In the genomic region with DNA sequence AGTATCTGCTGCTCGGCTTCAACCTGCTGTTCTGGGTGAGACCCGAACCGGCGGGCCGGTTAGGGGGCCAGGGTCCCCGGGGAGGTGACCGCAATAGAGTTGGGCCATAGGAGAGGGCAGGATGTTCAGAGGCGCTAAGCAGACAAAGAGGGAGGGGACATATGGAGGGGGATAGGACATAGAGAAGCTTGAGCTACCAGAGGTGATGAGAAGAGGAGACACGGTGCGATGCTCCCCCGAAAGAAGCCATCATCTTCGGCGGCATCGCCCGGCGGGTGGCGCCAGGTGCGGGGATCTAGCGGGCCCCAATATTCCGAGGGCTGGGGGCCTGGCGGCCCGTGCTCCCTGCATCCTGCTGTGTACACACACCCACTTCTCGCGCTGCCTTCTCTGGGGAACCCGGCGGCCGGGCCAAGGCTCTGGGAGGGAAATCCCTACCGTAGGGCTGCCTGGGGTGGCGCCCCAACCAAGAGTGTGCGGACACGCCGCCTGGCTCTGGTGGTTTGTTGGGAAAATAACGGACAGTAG, we compare ENCODE assay signal across 8 mouse cellular contexts. TPM values are rescaled to one million over a fixed set of nuclear protein-coding genes. Genes with fewer than 3 reads are reported as not detected.
DNase-seq lines count a peak whose midpoint lies in the region; ATAC-seq and TF ChIP-seq lines count a peak whose summit lies in the region.

No protein-coding gene starts in this region.

- no peaks in the 10 kb centered on the region for H3K9me3 ChIP-seq in ES-E14 (ENCODE audit: control insufficient read depth, insufficient read depth, low read depth, low read length)
- no peaks in the 10 kb centered on the region for H3K9me3 ChIP-seq in embryonic facial prominence, embryonic 10.5 days
- H3K9me3 ChIP-seq in liver, embryonic 14.5 days (ENCODE audit: control insufficient read depth, low read length), result no peaks in the 10 kb centered on the region
- H3K9me3 ChIP-seq in neural tube, embryonic 12.5 days, result no peaks in the 10 kb centered on the region

- no peak for TF ChIP-seq EP300 in liver, embryonic 14.5 days (IDR thresholded peaks at IDR 0.05; ENCODE audit: low read depth)

- no peak for TF ChIP-seq CTCF in kidney, adult 2 months (conservative IDR thresholded peaks at IDR 0.05; ENCODE audit: insufficient read depth, insufficient read length, low read depth, low read length)
- TF ChIP-seq CTCF in liver, embryonic 14.5 days (IDR thresholded peaks at IDR 0.05; ENCODE audit: low read depth), result no peak

- peaks cover 2% of the 10 kb centered on the region; the same call in 1 of the 2 replicates for H3K4me1 ChIP-seq in kidney, adult 2 months (ENCODE audit: control insufficient read depth, insufficient read depth, low read length)
- H3K4me1 ChIP-seq in ES-E14 (ENCODE audit: control insufficient read depth in 2 of 2, insufficient read depth in 2 of 2, low read length in 2 of 2, poor library complexity in 1 of 2), result no peaks in the 10 kb centered on the region
- H3K4me1 ChIP-seq in embryonic facial prominence, embryonic 10.5 days, result peaks cover 29% of the 10 kb centered on the region
- peaks cover 0 to 3% of the 10 kb centered on the region in 2 experiments; a peak in 1 of 4 replicates for H3K4me1 ChIP-seq in liver, embryonic 14.5 days (replicated peaks; ENCODE audit: control insufficient read depth in 2 of 2, insufficient read depth in 2 of 2, low read length in 1 of 2)
- H3K4me1 ChIP-seq in neural tube, embryonic 12.5 days, result peaks cover 9% of the 10 kb centered on the region

- no peaks in the 10 kb centered on the region; the same call in 1 of the 2 replicates for H3K27me3 ChIP-seq in kidney, adult 2 months (replicated peaks; ENCODE audit: control insufficient read depth, insufficient read depth, low read length)
- peaks cover 35% of the 10 kb centered on the region for H3K27me3 ChIP-seq in embryonic facial prominence, embryonic 10.5 days (replicated peaks; ENCODE audit: low read depth, poor library complexity, severe bottlenecking)
- peaks cover 19% of the 10 kb centered on the region for H3K27me3 ChIP-seq in liver, embryonic 14.5 days (ENCODE audit: control insufficient read depth, insufficient read depth, low read length)
- H3K27me3 ChIP-seq in neural tube, embryonic 12.5 days (replicated peaks), result peaks cover 3% of the 10 kb centered on the region; the same call in 1 of the 2 replicates

- peak overlapping the region; percentile 67 for H3K4me3 ChIP-seq in kidney, adult 2 months (ENCODE audit: insufficient read depth, low read depth, low read length)
- peak overlapping the region; percentile 82 to 96 for H3K4me3 ChIP-seq in ES-E14 (ENCODE audit: insufficient read depth in 1 of 2, low read depth in 1 of 2, low read length in 2 of 2, poor library complexity in 1 of 2, severe bottlenecking in 1 of 2)
- peak overlapping the region; percentile 82 for H3K4me3 ChIP-seq in embryonic facial prominence, embryonic 10.5 days
- peak overlapping the region; percentile 57 to 58 for H3K4me3 ChIP-seq in liver, embryonic 14.5 days (ENCODE audit: insufficient read depth in 1 of 2, low read depth in 2 of 2, low read length in 2 of 2)
- peak overlapping the region; percentile 50 for H3K4me3 ChIP-seq in neural tube, embryonic 12.5 days

- 3% methylated on average over 33 of the region's 33 CpGs for WGBS in kidney, adult 2 months
- WGBS in embryonic facial prominence, embryonic 10.5 days, result under 1% methylated on average over 33 of the region's 33 CpGs
- 1% methylated on average over 33 of the region's 33 CpGs for WGBS in liver, embryonic 14.5 days (ENCODE audit: insufficient replicate concordance)
- WGBS in neural tube, embryonic 12.5 days, result under 1% methylated on average over 33 of the region's 33 CpGs

- H3K27ac ChIP-seq in kidney, adult 2 months (ENCODE audit: insufficient read depth, low read depth, low read length), result no peak overlapping the region
- H3K27ac ChIP-seq in ES-E14 (ENCODE audit: insufficient read depth, low read depth, low read length, poor library complexity, severe bottlenecking), result no peak overlapping the region
- peak overlapping the region; percentile 84 for H3K27ac ChIP-seq in embryonic facial prominence, embryonic 10.5 days (replicated peaks)
- no peak overlapping the region for H3K27ac ChIP-seq in liver, embryonic 14.5 days
- H3K27ac ChIP-seq in neural tube, embryonic 12.5 days, result no peak overlapping the region

- peak; percentile 8 for DNase-seq in kidney, adult 2 months
- no peak for DNase-seq in kidney, adult 11 months
- no peak for DNase-seq in ES-E14 (ENCODE audit: low read depth, low spot score)
- DNase-seq in embryonic facial prominence, embryonic 10.5 days (ENCODE audit: low spot score), result peak; percentile 63
- DNase-seq in heart, postnatal 4 days, result peak; percentile 69
- no peak for DNase-seq in liver, embryonic 14.5 days (ENCODE audit: low read depth in 3 of 3, low spot score in 3 of 3)
- peak; percentile 20 to 31 for DNase-seq in urinary bladder, postnatal 36 days (ENCODE audit: low spot score in 2 of 2)

- TF ChIP-seq POLR2A in kidney, adult 2 months (IDR thresholded peaks at IDR 0.05; ENCODE audit: low read depth, low read length), result no peak

- H3K9ac ChIP-seq in ES-E14 (ENCODE audit: insufficient read depth, low read depth, low read length, poor library complexity, severe bottlenecking), result peak overlapping the region; percentile 72
- no peak overlapping the region for H3K9ac ChIP-seq in liver, embryonic 14.5 days (replicated peaks)
- H3K9ac ChIP-seq in neural tube, embryonic 12.5 days, result peak overlapping the region; percentile 62

- no peaks in the 10 kb centered on the region for H3K36me3 ChIP-seq in kidney, adult 2 months (ENCODE audit: control insufficient read depth, insufficient read depth, low read length)
- no peaks in the 10 kb centered on the region for H3K36me3 ChIP-seq in ES-E14 (ENCODE audit: control insufficient read depth, insufficient read depth, low read length, poor library complexity, severe bottlenecking)
- H3K36me3 ChIP-seq in embryonic facial prominence, embryonic 10.5 days (replicated peaks), result no peaks in the 10 kb centered on the region
- H3K36me3 ChIP-seq in liver, embryonic 14.5 days (replicated peaks; ENCODE audit: control insufficient read depth, insufficient read depth, low read depth), result no peaks in the 10 kb centered on the region
- no peaks in the 10 kb centered on the region for H3K36me3 ChIP-seq in neural tube, embryonic 12.5 days

- peak; percentile 44 for ATAC-seq in liver, embryonic 14.5 days (ENCODE audit: insufficient read depth)
- ATAC-seq in neural tube, embryonic 12.5 days (ENCODE audit: low FRiP score, low read depth), result peak; percentile 86

- H3K4me2 ChIP-seq in liver, embryonic 14.5 days (ENCODE audit: low read depth), result peak overlapping the region; percentile 74
- H3K4me2 ChIP-seq in neural tube, embryonic 12.5 days (replicated peaks), result peak overlapping the region; percentile 76

- in situ Hi-C loops in ES-E14 (cut with MboI; ENCODE audit: low sequenced_read_pairs in 2 of 2, unreplicated experiment in 2 of 2), result no loop called here

TF ChIP-seq in ES-E14, 5 proteins besides CTCF, POLR2A, EP300 and RAD21:
- TF ChIP-seq CHD2 (IDR thresholded peaks at IDR 0.05; ENCODE audit: low read depth, low read length) (no peak), ZNF384 (IDR thresholded peaks at IDR 0.05; ENCODE audit: low read depth, low read length) (no peak), HCFC1 (IDR thresholded peaks at IDR 0.05; ENCODE audit: borderline replicate concordance, insufficient read depth, low read length) (no peak), ZC3H11A (IDR thresholded peaks at IDR 0.05; ENCODE audit: borderline replicate concordance, low read depth, low read length) (no peak), MAFK (IDR thresholded peaks at IDR 0.05; ENCODE audit: insufficient read depth, low read depth, low read length) (no peak)

RNA-seq across cellular contexts. Expression of a gene that starts 0.8 kb away (rescaled TPM):
- polyA plus RNA-seq in kidney, adult 2 months (2012; rRNA removed), result 1.4 and 3.0 TPM in 2 replicates
- 13.6 and 23.2 TPM in 2 replicates for total RNA-seq in ES-E14 (2012; rRNA removed)
- 7.4 and 7.6 TPM in 2 replicates for polyA plus RNA-seq in embryonic facial prominence, embryonic 10.5 days (2016; fragmentation: Nextera tagmentation; extraction: Ambion mirVana)
- 10 to 100 TPM; 49.5 to 50.6 TPM for total RNA-seq in heart, postnatal 4 days (2021)
- 0.67 and 1.2 TPM in 2 replicates for polyA plus RNA-seq in liver, embryonic 14.5 days (2012; rRNA removed)
- polyA plus RNA-seq in liver, embryonic 14.5 days (2014; fragmentation: Nextera tagmentation; extraction: Ambion mirVana), result 1.7 and 2.2 TPM in 2 replicates
- polyA plus RNA-seq in neural tube, embryonic 12.5 days (2016; fragmentation: Nextera tagmentation; extraction: Ambion mirVana), result 9.0 and 10.3 TPM in 2 replicates

RNA-seq across cellular contexts. Expression of a gene that starts 47.4 kb away (rescaled TPM):
- not detected in 2 replicates for polyA plus RNA-seq in kidney, adult 2 months (2012; rRNA removed)
- total RNA-seq in ES-E14 (2012; rRNA removed), result not detected in 2 replicates
- polyA plus RNA-seq in embryonic facial prominence, embryonic 10.5 days (2016; fragmentation: Nextera tagmentation; extraction: Ambion mirVana), result 0.10 and 0.11 TPM in 2 replicates
- total RNA-seq in heart, postnatal 4 days (2021), result not detected
- not detected in 2 replicates for polyA plus RNA-seq in liver, embryonic 14.5 days (2012; rRNA removed)
- polyA plus RNA-seq in liver, embryonic 14.5 days (2014; fragmentation: Nextera tagmentation; extraction: Ambion mirVana), result not detected in 2 replicates
- polyA plus RNA-seq in neural tube, embryonic 12.5 days (2016; fragmentation: Nextera tagmentation; extraction: Ambion mirVana), result 0.08 and 0.13 TPM in 2 replicates

Comparison
In these comparisons a context has a peak if more than half of its experiments do, and no peak if none do; other contexts are left out.
1. DNase-seq: peak in kidney, adult 2 months (single experiment), embryonic facial prominence, embryonic 10.5 days (single experiment), heart, postnatal 4 days (single experiment) and urinary bladder, postnatal 36 days (2 of 2); none in kidney, adult 11 months (single experiment), ES-E14 (single experiment) and liver, embryonic 14.5 days (0 of 3).
2. Peak in every context shown above with its lines, with median percentiles within 50 percentile points of each other: H3K4me3 ChIP-seq.